Mouse (Mus musculus) kidney, embryonic 15.5 days (tissue): Measurements from ENCODE around the gene Mamdc2. TPM values are rescaled to one million over a fixed set of nuclear protein-coding genes. Genes with fewer than 3 reads are reported as not detected.
A peak's percentile ranks its signal among the peaks of the same experiment; 100 is the strongest.

ENCODE experiments used
- ATAC-seq: fragments of 200-750 bp; cut with Nextera tagmentation; replicated peaks from 2 replicates; pipeline ENCODE4 v1.8.0; 2017; ENCODE audit warnings: moderate TSS enrichment; ENCODE audit not compliant: low FRiP score
- H3K27ac ChIP-seq: fragments of 300-500 bp; sonication (generic); 2 replicates; pipeline ENCODE4 v1.5.1; 2015; ENCODE audit warnings: mild to moderate bottlenecking, inconsistent platforms
- H3K27me3 ChIP-seq: fragments of 300-500 bp; sonication (generic); 2 replicates; pipeline ENCODE4 v1.6.1; 2015; ENCODE audit warnings: inconsistent platforms
- H3K36me3 ChIP-seq: fragments of 300-500 bp; sonication (generic); 2 replicates; pipeline ENCODE4 v1.6.1; 2015; ENCODE audit warnings: inconsistent platforms
- H3K4me1 ChIP-seq: fragments of 300-500 bp; sonication (generic); 2 replicates; pipeline ENCODE4 v1.6.1; 2015; ENCODE audit warnings: inconsistent platforms
- H3K4me2 ChIP-seq: fragments of 300-500 bp; sonication (generic); 2 replicates; pipeline ENCODE4 v1.6.1; 2015; ENCODE audit warnings: moderate library complexity, mild to moderate bottlenecking, inconsistent platforms
- H3K4me3 ChIP-seq: fragments of 300-500 bp; sonication (generic); replicated peaks from 2 replicates; pipeline ENCODE4 v1.5.1; 2015; ENCODE audit warnings: mild to moderate bottlenecking, inconsistent platforms
- H3K9ac ChIP-seq: fragments of 300-500 bp; sonication (generic); 2 replicates; pipeline ENCODE4 v1.6.1; 2015; ENCODE audit warnings: mild to moderate bottlenecking, inconsistent platforms
- H3K9me3 ChIP-seq: fragments of 300-500 bp; sonication (generic); replicated peaks from 2 replicates; pipeline ENCODE4 v1.6.1; 2016; ENCODE audit warnings: inconsistent platforms
- WGBS: fragments of 180-500 bp; shearing (Covaris S2); methylation state at CpG from one replicate; pipeline ENCODE4 v1.1.7; 2015; ENCODE audit warnings: mixed read lengths; 5-methylcytosine and 5-hydroxymethylcytosine counted together
- polyA plus RNA-seq: library from polyadenylated mRNA; unstranded; fragments of >200 nt; fragmentation: Nextera tagmentation; extraction: Ambion mirVana; gene quantifications from 2 replicates; pipeline ENCODE4 v1.2.1, GENCODE M21; 2015

Gene Mamdc2
- polyA plus RNA-seq, 1 experiment from 2014 or later: 0.93 TPM

- Histone ChIP-seq H3K9ac (no peak overlapping the region), H3K4me2 (no peak overlapping the region), H3K27me3 (no peaks in the 10 kb centered on the region; the same call in 1 of the 2 replicates), H3K4me1 (no peaks in the 10 kb centered on the region), H3K9me3 (no peaks in the 10 kb centered on the region), H3K4me3 (no peak overlapping the region), H3K27ac (no peak overlapping the region), H3K36me3 (no peaks in the 10 kb centered on the region)
- no peak for ATAC-seq
- 52% methylated on average over 5 of the region's 5 CpGs for WGBS
Measured at GRCm38 (mm10) chr19:23410800-23411199, 37.4 kb downstream of the Mamdc2 start.

DNA sequence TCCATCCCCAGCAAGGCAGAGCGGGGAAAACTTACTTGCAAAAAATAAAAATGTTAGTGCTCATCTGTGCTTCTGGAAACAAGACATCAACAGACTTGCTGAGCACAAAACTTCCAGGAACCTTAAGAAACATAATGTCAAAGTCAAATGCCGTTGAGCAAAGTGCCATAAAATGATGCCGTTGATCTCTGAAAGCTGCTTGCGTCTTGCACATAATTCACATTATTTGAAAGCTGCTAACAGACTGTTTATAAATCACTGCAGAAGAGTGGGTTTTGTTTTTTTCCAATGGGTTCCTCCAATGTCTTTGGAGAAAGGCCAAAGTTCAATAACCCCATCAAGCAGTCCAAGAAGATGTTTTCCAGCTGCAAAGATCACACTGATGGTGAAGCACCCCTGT lies 37.9 kb downstream of the Mamdc2 start:
- Histone ChIP-seq H3K36me3 (no peaks in the 10 kb centered on the region), H3K4me2 (no peak overlapping the region), H3K9ac (no peak overlapping the region), H3K9me3 (no peaks in the 10 kb centered on the region), H3K4me1 (no peaks in the 10 kb centered on the region), H3K4me3 (no peak overlapping the region), H3K27me3 (no peaks in the 10 kb centered on the region; the same call in 1 of the 2 replicates), H3K27ac (no peak overlapping the region)
- ATAC-seq: no peak
- 36% methylated on average over 4 of the region's 4 CpGs for WGBS

DNA sequence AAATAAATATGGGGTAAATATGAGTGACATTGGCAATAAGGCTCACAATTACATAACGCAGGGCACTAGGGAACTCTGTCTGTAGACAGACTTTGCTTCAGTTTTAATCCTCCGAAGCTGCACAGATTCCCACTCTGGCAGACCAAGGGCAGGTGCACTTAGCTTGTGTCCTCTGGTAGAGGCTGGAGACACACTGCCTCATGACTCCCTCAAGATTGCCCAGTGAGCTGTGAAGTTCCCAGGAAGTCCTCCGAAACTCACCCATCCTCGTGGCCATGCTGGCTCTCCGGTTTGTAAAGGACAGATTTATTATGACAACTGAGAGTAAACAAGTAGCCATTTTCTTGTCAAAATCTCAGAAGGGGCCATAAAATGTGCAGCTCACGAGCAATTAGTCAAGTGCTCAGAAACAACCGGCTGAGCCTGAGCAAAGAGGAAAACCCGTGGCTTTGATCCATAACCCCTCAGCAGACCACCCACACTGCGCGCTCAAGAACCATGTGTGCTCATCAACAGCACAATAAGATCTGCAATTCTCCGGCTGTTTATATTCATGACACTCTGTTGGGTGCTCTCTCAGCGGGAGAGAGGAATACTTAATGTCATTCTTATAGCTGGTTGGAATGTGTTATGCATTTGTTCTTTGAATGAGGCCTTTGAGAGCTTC lies 46.6 kb downstream of the Mamdc2 start:
- no peak overlapping the region for H3K9ac ChIP-seq
- no peaks in the 10 kb centered on the region for H3K9me3 ChIP-seq
- peak; percentile 60; the same call in 1 of the 2 replicates for ATAC-seq
- H3K27me3 ChIP-seq: peaks cover 2% of the 10 kb centered on the region
- H3K4me1 ChIP-seq: peaks cover 13% of the 10 kb centered on the region
- H3K4me3 ChIP-seq: no peak overlapping the region
- H3K4me2 ChIP-seq: no peak overlapping the region
- H3K36me3 ChIP-seq: no peaks in the 10 kb centered on the region
- H3K27ac ChIP-seq: no peak overlapping the region
- WGBS: 20% methylated on average over 12 of the region's 12 CpGs

DNA sequence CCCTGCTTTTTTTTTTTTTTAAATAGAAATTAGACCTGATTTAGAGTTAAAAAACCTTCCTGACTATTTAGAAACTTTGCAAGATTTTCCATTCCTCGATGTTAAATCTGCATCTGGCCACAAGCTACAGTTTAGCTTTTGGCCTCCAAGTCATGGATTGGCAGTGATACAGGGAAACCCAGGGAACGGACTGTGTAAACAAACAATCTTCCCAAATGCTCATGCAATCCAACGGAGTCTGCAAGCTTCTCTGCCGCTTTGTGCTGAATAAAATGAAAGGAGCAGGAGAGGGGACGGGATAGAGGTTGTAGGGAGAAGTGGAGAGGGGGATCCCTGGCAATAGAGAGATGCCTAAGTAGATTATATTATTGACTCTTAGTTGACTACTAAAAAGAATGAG lies 47.8 kb downstream of the Mamdc2 start:
- ATAC-seq: no peak
- 62% methylated on average over 5 of the region's 5 CpGs for WGBS
- Histone ChIP-seq H3K9ac (no peak overlapping the region), H3K4me2 (no peak overlapping the region), H3K27me3 (peaks cover 2% of the 10 kb centered on the region; the same call in 1 of the 2 replicates), H3K4me1 (peaks cover 13% of the 10 kb centered on the region), H3K36me3 (no peaks in the 10 kb centered on the region), H3K4me3 (no peak overlapping the region), H3K27ac (no peak overlapping the region), H3K9me3 (no peaks in the 10 kb centered on the region)

DNA sequence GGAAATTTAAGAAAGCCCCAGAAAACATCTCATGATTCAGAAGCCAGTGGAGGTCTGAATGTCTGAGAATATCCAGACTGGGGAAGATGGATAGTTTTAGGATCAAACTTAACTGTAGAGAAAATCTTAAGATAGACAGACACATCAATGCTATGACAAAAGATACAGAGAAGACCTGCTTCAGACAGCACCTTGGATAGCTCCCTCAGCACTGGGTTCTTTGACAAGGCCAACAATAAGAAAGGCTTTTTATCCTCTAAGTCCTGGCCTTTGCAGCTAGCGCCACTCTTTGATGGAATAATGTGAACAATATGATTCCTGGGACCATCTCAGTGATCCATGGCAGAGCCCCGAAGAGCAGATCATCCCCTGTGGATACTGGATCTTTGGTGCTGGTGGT lies 52.3 kb downstream of the Mamdc2 start:
- Histone ChIP-seq H3K4me2 (no peak overlapping the region), H3K27me3 (peaks cover 2% of the 10 kb centered on the region; the same call in 1 of the 2 replicates), H3K4me3 (no peak overlapping the region), H3K9me3 (no peaks in the 10 kb centered on the region), H3K27ac (no peak overlapping the region), H3K36me3 (no peaks in the 10 kb centered on the region), H3K4me1 (no peaks in the 10 kb centered on the region), H3K9ac (no peak overlapping the region)
- 58% methylated on average over 2 of the region's 2 CpGs for WGBS
- ATAC-seq: no peak

DNA sequence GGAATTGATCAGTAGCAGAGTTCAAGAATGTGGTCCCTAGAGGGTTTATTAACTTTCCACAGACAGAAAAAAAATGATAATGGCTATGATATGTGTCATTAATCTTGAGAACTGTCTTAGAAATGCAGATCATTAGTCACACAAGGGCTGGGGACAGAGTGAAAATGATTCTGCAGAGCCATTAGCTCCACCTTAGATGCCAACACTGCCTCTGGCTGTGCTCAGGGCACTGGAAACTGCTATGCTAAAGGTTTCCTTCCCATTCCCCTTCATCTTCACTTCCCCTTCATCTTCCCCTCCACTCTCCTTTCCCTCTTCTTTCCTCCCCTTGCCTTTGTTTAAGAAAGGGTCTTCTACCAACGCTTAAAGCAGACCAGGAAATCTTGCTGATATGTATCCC lies 53.6 kb downstream of the Mamdc2 start:
- Histone ChIP-seq H3K4me2 (no peak overlapping the region), H3K36me3 (no peaks in the 10 kb centered on the region), H3K4me1 (no peaks in the 10 kb centered on the region), H3K9ac (no peak overlapping the region), H3K27me3 (peaks cover 2% of the 10 kb centered on the region; the same call in 1 of the 2 replicates), H3K27ac (no peak overlapping the region), H3K4me3 (no peak overlapping the region), H3K9me3 (no peaks in the 10 kb centered on the region)
- WGBS: 74% methylated on average over 1 of the region's 1 CpGs
- ATAC-seq: no peak

GRCm38 (mm10) chr19:23388862-23389272 lies 59.4 kb downstream of the Mamdc2 start:
- Histone ChIP-seq H3K9ac (no peak overlapping the region), H3K27me3 (no peaks in the 10 kb centered on the region), H3K4me1 (peaks cover 9% of the 10 kb centered on the region; the same call in 1 of the 2 replicates), H3K36me3 (no peaks in the 10 kb centered on the region), H3K9me3 (no peaks in the 10 kb centered on the region), H3K4me3 (no peak overlapping the region), H3K27ac (no peak overlapping the region), H3K4me2 (no peak overlapping the region)
- no peak for ATAC-seq
- WGBS: 62% methylated on average over 4 of the region's 4 CpGs

DNA sequence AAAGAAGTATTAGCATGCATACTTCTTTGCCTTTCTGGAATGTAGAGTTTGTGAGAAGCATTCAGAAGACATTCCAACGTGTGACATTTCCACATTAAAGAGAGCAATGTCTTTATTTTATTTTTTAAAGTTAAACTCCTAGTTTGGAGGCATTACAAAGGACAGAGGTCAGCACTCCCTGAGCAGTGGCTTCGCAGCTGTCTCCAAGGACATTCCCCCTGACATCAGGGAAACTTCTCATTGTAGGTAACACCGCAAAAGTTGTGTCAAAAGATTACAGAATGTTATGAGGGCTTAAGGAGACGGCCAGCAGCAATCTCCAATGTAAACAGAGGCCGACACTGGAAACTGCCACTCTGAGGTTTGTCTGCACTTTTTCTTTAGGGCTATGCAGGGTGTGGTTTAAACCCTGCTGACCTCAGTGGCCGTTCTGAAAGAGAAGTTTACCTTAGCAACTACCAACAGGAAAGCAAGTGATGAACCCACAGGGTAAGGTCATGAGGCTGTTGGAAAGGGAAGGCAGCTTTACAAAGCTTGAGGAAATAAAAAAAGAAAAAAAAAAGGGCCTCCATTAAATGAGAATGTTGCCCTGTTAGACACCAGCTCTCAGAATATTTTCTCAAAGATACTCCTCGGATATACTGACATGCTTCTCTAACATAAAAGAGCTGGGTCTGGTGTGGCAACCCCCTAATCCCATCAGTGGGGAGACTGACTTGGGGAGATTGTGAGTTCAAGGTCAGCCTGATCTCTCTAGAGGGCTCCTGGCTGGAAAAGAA lies 60.0 kb downstream of the Mamdc2 start:
- H3K4me2 ChIP-seq: no peak overlapping the region
- WGBS: 19% methylated on average over 7 of the region's 7 CpGs
- H3K36me3 ChIP-seq: no peaks in the 10 kb centered on the region
- no peak overlapping the region for H3K4me3 ChIP-seq
- no peak overlapping the region for H3K9ac ChIP-seq
- H3K9me3 ChIP-seq: no peaks in the 10 kb centered on the region
- no peak overlapping the region for H3K27ac ChIP-seq
- peaks cover 9% of the 10 kb centered on the region; the same call in 1 of the 2 replicates for H3K4me1 ChIP-seq
- no peak for ATAC-seq
- no peaks in the 10 kb centered on the region for H3K27me3 ChIP-seq

DNA sequence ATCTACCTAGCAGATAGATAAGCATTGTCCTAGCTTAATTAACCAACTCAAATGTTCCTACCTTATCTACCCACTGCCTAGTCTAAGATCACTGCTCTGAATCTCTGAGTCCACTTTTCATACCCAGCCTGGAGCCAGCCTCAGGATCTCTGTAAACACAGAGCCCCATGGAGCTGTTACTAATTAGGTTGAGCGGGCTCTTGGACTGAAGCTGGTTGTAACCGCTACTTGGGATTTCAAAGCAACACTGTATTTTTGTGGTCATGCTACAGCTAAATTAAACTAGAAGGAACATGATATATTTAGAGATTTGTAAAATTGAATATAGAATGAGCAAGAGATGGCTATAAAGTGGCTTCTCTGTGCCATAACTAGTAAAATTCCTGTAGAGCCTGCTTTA lies 65.8 kb downstream of the Mamdc2 start:
- WGBS: 90% methylated on average over 2 of the region's 2 CpGs
- no peaks in the 10 kb centered on the region for H3K36me3 ChIP-seq

GRCm38 (mm10) chr19:23380968-23381367 lies 67.3 kb downstream of the Mamdc2 start:
- H3K36me3 ChIP-seq: no peaks in the 10 kb centered on the region
- no peaks in the 10 kb centered on the region; the same call in 1 of the 2 replicates for H3K27me3 ChIP-seq
- H3K9me3 ChIP-seq: no peaks in the 10 kb centered on the region
- H3K4me3 ChIP-seq: no peak overlapping the region
- H3K4me1 ChIP-seq: 0 out of 2 replicates have a peak, but pooled peaks cover 3% of the 10 kb centered on the region
- no peak overlapping the region for H3K9ac ChIP-seq
- H3K27ac ChIP-seq: no peak overlapping the region
- WGBS: 93% methylated on average over 4 of the region's 4 CpGs
- H3K4me2 ChIP-seq: no peak overlapping the region
- no peak for ATAC-seq

More for the DNA sequence above, 65.8 kb downstream of the Mamdc2 start:
- Histone ChIP-seq H3K4me3 (no peak overlapping the region), H3K27ac (no peak overlapping the region), H3K27me3 (no peaks in the 10 kb centered on the region; the same call in 1 of the 2 replicates), H3K9ac (no peak overlapping the region), H3K4me2 (no peak overlapping the region), H3K9me3 (no peaks in the 10 kb centered on the region), H3K4me1 (0 out of 2 replicates have a peak, but pooled peaks cover 3% of the 10 kb centered on the region)
- ATAC-seq: no peak

GRCm38 (mm10) chr19:23379752-23380504 lies 68.3 kb downstream of the Mamdc2 start:
- WGBS: 77% methylated on average over 8 of the region's 8 CpGs
- Histone ChIP-seq H3K4me1 (0 out of 2 replicates have a peak, but pooled peaks cover 3% of the 10 kb centered on the region), H3K4me2 (no peak overlapping the region), H3K9me3 (no peaks in the 10 kb centered on the region), H3K9ac (no peak overlapping the region), H3K4me3 (no peak overlapping the region), H3K27ac (no peak overlapping the region), H3K27me3 (no peaks in the 10 kb centered on the region; the same call in 1 of the 2 replicates), H3K36me3 (no peaks in the 10 kb centered on the region)
- no peak for ATAC-seq
